Mouse (Mus musculus): Measurements from ENCODE around the gene Maml1.

Maml1 gene

DNA sequence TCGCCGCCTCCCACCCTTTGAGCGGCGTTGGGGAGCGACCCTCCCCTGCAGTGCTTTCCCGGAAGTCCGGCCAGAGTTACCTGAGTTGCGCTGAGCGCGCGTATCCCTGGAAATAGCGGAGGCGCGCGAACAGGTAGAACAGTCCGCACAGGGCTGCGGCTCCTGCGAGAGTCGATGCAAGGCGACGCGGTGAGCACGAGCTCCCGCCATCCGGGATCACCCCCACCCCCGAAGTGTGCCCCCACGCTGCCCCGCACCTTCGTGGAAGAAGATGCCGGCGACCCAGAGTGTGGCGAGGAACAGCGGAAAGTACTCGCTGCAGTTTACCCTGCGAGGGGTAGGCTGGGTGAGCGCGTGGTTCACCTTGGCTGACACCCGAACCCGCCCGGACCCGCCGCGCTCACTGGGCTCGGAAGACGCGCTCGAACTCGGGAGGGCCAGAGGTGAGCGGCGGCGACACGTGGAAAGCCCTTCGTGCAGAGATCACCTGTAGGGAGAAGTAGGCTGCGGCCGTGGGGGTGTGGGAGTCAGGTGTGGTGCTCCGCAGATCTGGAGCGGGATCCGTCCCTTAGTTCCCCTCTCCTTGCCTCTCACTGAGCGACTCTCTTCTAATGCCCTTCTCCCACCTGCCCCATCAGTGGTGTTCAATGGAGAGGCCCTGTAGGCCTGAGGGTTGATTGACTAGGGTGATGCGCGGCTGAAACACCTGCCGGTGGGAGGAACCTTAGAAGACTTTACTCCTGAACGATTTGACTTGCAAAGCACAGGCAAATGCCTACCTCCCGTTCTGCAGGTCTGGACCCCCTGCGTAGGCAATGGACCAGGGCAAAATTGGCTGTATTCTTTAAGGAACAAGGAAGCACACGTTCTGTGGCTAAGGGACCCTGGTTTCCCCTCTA lies 54.9 kb downstream of the Maml1 start:
- ChIA-PET CTCF (interaction anchor here in 1 of 4 experiments (0.6 kb wide), 1 partner anchor 353 kb away, joined by 16 read pairs; no protein-coding TSS in a partner anchor), POLR2A (interaction anchor here in 3 of 4 experiments (0.6 to 6.2 kb wide), 31 partner anchors 7 to 185 kb away, joined by 3 to 70 read pairs (median 6); partner anchors contain the start of genes Mgat4b (in 2 of the 3), Sqstm1 (in 2 of the 3), Canx (in 1 of the 3) and Hnrnph1 (in 1 of the 3))

GRCm38 (mm10) chr11:50236540-50236936 lies 55.6 kb downstream of the Maml1 start:
- CTCF ChIA-PET = interaction anchor here in 1 of 4 experiments (0.6 kb wide), 1 partner anchor 353 kb away, joined by 16 read pairs; no protein-coding TSS in a partner anchor
- POLR2A ChIA-PET = interaction anchor here in 3 of 4 experiments (0.6 to 6.2 kb wide), 17 partner anchors 8 to 185 kb away, joined by 3 to 70 read pairs (median 9); partner anchors contain the start of genes Mgat4b (in 2 of the 3), Sqstm1 (in 2 of the 3), Canx (in 1 of the 3) and Mrnip (in 1 of the 3)

GRCm38 (mm10) chr11:50234606-50235005 lies 57.5 kb downstream of the Maml1 start:
- CTCF ChIA-PET = interaction anchor here (0.5 to 2.2 kb wide), 23 partner anchors 10 to 353 kb away, joined by 3 to 14 read pairs (median 4); partner anchors contain the start of gene Mrnip (in 1 of the 4)

DNA sequence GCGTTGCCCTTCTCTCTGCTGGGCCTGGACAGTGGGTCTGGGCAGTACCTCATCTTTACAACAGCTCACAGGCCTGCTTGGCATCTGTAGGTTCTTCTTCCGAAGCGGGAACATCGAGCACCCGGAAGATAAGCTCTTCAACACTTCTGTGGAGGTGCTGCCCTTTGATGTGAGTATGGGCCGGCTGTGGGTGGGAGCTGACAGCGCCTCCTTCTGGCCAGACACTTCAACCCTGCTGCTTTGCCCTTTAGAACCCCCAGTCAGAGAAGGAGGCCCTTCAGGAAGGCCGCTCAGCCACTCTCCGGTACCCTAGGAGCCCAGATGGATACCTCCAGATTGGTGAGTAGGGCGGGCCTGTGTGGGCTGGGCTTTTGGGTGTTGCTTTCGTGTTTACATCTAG lies 58.1 kb downstream of the Maml1 start:
- ChIA-PET CTCF (interaction anchor here (0.5 to 2.2 kb wide), 30 partner anchors 9 to 814 kb away, joined by 3 to 17 read pairs (median 4); partner anchors contain the start of genes Mrnip (in 1 of the 4) and Olfr1375 (in 1 of the 4)), POLR2A (interaction anchor here in 3 of 4 experiments (0.8 to 6.2 kb wide), 16 partner anchors 9 to 247 kb away, joined by 3 to 70 read pairs (median 3); partner anchors contain the start of genes Mgat4b (in 3 of the 3) and Sqstm1 (in 3 of the 3))

More at GRCm38 (mm10) chr11:50234606-50235005, 57.5 kb downstream of the Maml1 start:
- POLR2A ChIA-PET = interaction anchor here in 3 of 4 experiments (0.6 to 6.2 kb wide), 20 partner anchors 8 to 248 kb away, joined by 3 to 70 read pairs (median 3); partner anchors contain the start of genes Mgat4b (in 3 of the 3) and Sqstm1 (in 3 of the 3)

DNA sequence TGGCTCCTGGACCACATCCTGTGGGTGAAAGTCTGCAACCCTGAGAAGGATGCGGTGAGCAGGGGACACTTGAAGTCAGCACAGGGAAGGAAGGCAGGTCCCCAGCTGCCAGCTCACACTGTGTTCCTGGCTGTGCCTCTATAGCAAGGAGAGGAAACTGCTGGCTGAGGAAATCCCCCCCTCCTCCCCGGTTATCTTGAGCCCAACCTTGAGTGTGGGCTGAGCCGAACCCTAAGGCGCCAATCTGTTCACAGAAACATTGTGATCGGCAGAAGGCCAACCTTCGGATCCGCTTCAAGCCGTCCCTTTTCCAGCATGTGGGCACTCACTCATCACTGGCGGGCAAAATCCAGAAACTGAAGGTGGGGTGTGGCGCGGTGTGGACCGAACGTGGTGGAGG lies 59.1 kb downstream of the Maml1 start:
- POLR2A ChIA-PET = interaction anchor here in 1 of 4 experiments (1.1 to 16.5 kb wide), 4 partner anchors 8 to 144 kb away, joined by 5 to 436 read pairs (median 21); partner anchors contain the start of genes Hnrnph1, Mgat4b and Sqstm1
- CTCF ChIA-PET = interaction anchor here in 1 of 4 experiments (2.3 kb wide), 1 partner anchor 71 kb away, joined by 7 read pairs; no protein-coding TSS in a partner anchor

DNA sequence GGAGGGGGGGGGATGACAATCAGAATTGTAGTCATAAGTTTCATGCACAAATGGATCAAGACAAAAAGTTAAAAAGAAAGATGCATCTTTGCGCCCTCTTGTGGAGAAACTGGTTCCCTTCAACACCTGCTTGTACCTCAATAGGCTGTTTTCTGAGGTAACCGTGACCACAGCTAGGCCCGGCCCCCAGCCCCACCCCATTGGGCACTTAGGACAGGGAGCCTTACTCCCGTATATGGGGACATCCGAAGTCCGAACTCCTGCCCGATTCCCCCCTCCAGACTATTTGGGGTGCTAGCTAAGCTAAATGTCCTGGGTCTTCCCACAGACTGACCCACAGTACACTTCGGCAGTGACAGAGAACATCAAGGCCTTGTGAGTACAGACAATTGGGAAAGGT lies 60.7 kb downstream of the Maml1 start:
- ChIA-PET CTCF (interaction anchor here (0.7 to 2.8 kb wide), 28 partner anchors 11 to 988 kb away, joined by 3 to 12 read pairs (median 5); partner anchors contain the start of genes Mgat4b (in 2 of the 4), Sqstm1 (in 2 of the 4), Maml1 (in 1 of the 4) and Mrnip (in 1 of the 4)), POLR2A (interaction anchor here in 3 of 4 experiments (0.7 to 17.1 kb wide), 20 partner anchors 8 to 146 kb away, joined by 3 to 436 read pairs (median 6); partner anchors contain the start of genes Sqstm1 (in 3 of the 3), Mgat4b (in 2 of the 3), Hnrnph1 (in 1 of the 3) and Mrnip (in 1 of the 3))

DNA sequence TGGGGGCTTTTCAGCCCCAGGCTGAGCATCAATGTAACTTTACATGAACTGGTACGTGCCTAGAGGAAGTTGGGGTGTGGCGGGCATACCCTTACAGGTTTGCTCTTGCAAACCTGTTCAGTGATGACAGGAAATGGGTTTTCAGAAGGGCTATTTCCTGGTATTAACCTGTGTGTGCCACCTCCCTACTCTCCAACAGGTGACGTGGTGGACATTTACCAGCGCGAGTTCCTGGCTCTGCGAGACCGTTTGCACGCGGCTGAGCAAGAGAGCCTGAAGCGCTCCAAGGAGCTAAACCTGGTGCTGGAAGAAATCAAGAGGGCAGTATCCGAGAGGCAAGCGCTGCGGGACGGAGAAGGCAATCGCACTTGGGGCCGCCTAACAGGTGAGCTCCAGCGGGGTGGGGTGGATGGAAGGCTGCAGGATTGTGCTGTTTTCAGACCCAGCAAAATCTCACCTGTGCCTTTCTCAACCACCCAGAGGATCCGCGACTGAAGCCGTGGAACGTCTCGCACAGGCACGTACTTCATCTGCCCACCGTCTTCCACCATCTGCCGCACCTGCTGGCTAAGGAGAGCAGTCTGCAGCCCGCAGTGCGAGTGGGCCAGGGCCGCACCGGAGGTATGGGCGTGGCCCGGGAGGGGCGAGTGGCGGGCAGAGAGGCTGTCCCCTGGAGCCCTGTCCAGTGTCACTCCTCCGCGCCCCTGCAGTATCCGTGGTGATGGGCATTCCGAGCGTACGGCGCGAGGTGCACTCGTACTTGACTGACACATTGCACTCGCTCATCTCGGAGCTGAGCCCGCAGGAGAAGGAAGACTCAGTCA lies 61.4 kb downstream of the Maml1 start:
- ChIA-PET POLR2A (interaction anchor here in 3 of 4 experiments (0.8 to 17.1 kb wide), 16 partner anchors 9 to 147 kb away, joined by 3 to 436 read pairs (median 7); partner anchors contain the start of genes Sqstm1 (in 3 of the 3), Mgat4b (in 2 of the 3), Hnrnph1 (in 1 of the 3) and Mrnip (in 1 of the 3)), CTCF (interaction anchor here (0.6 to 2.8 kb wide), 26 partner anchors 10 to 292 kb away, joined by 3 to 12 read pairs (median 5); partner anchors contain the start of genes Maml1 (in 1 of the 4), Mgat4b (in 1 of the 4), Mrnip (in 1 of the 4) and Sqstm1 (in 1 of the 4))

DNA sequence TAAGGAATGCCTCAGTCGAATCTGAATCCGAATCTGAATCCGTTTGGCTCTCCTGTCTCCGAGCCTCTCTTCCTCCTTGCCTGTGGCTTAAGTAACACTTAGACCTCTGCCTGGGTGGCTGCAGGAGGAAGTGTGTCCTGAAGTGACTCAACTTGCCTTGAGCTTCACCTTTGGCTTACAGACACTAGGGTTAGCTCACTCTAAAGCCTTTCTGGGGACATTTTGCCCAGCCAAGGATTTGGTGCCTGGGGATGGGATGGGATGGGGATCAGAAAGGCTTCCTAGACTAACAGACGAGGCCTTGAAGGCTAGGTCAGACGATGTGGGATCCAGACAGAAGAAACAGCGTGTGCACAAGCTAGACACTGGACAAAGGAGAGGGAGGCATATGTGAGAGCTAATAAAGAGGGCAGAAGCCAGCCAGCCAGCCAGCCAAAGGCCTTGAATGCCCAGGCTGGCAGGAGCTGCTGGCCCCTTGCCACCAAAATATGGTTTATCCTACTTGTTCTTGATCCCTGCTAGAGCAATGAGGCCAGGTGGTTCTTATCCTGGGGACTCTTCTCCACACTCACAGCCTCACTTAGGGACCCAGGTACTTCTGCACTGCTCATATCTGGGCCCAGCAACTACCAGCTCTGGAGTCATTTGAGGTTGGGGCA lies 62.7 kb downstream of the Maml1 start:
- POLR2A ChIA-PET = interaction anchor here in 2 of 4 experiments (0.6 to 17.1 kb wide), 17 partner anchors 8 to 188 kb away, joined by 3 to 436 read pairs (median 4); partner anchors contain the start of genes Mgat4b (in 2 of the 2) and Sqstm1 (in 2 of the 2)
- CTCF ChIA-PET = interaction anchor here in 2 of 4 experiments (0.6 to 2.8 kb wide), 2 partner anchors 15 to 98 kb away, joined by 3 to 8 read pairs; partner anchors contain the start of gene Tbc1d9b (in 1 of the 2)

DNA sequence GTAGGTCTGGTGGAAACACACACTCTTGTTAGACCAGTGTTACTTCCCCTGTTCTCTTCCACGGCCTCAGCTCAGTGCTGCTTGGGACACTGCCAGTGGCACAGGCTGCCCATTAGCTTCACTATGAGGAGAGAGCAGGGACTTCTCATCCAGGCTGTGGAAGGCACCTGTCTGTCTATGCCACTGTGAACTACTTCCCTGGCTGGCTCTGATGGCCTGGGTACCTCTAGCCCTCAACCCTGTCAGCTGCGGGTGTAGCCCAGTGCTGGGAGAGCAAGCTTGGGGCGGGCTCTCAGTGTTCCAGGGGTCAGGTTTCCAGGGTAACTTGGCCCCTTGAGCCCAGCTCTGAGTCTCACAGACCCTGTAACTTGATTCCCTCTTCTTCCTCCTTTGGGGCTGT lies 63.3 kb downstream of the Maml1 start:
- ChIA-PET CTCF (interaction anchor here in 1 of 4 experiments (0.6 kb wide), 1 partner anchor 14 kb away, joined by 3 read pairs; no protein-coding TSS in a partner anchor), POLR2A (interaction anchor here in 2 of 4 experiments (0.6 to 17.1 kb wide), 19 partner anchors 8 to 149 kb away, joined by 3 to 436 read pairs (median 4); partner anchors contain the start of genes Mgat4b (in 2 of the 2) and Sqstm1 (in 2 of the 2))

DNA sequence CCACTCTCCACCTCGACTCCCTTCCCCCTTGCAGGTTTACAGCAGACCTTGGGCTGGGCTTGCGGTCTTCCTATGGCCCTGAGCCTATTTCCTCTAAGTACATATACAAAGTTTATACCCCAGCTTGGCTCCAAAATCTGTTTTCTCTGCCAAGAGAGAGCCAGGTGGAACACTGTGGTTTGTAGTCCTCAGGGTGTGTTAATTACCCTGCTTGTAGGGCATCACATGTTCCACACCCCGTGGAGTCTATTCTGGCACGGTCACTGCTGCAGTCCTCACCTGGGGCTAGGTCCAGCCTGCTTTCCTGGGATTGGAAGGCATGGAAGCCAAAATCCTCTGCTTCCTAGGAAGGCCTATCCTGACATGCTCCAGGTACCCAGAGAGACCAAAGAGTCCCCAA lies 64.4 kb downstream of the Maml1 start:
- POLR2A ChIA-PET = interaction anchor here in 3 of 4 experiments (0.7 to 17.1 kb wide), 13 partner anchors 7 to 150 kb away, joined by 3 to 436 read pairs (median 6); partner anchors contain the start of genes Mgat4b (in 3 of the 3), Sqstm1 (in 3 of the 3) and Maml1 (in 1 of the 3)
- CTCF ChIA-PET = interaction anchor here in 2 of 4 experiments (1.1 to 1.9 kb wide), 2 partner anchors 11 to 53 kb away, joined by 3 to 12 read pairs; partner anchors contain the start of gene Mrnip (in 1 of the 2)

- ChIA-PET POLR2A (interaction anchor here in 3 of 4 experiments (0.7 to 17.1 kb wide), 20 partner anchors 8 to 144 kb away, joined by 3 to 436 read pairs (median 6); partner anchors contain the start of genes Mgat4b (in 3 of the 3), Sqstm1 (in 3 of the 3) and Maml1 (in 2 of the 3)), CTCF (interaction anchor here in 2 of 4 experiments (1.1 to 1.9 kb wide), 2 partner anchors 10 to 53 kb away, joined by 3 to 12 read pairs; partner anchors contain the start of gene Mrnip (in 1 of the 2))
These were observed 64.9 kb downstream of the Maml1 start for GRCm38 (mm10) chr11:50227226-50227625.

DNA sequence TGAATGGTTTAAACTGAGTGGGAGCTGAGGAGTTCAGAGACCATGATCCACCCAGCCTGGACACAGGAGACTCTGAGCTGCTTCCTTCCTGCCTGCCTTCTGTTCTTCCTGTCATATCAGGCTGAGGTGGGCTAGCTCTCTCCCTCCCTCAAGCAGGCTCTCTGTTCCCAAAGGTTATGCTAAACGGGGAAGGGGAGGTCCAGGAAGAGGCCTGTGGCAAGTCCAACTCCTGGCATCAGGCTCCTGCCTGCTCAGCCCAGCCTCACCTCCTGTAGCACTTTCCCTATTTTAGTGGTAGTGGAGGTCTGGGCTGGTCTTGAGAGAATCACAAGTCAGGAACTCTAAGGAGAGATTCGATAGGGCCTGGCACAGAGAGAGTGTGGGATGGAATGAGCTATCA lies 65.7 kb downstream of the Maml1 start:
- ChIA-PET POLR2A (interaction anchor here in 3 of 4 experiments (0.5 to 17.1 kb wide), 36 partner anchors 8 to 241 kb away, joined by 3 to 436 read pairs (median 4); partner anchors contain the start of genes Maml1 (in 3 of the 3), Mgat4b (in 3 of the 3), Sqstm1 (in 3 of the 3) and Mrnip (in 2 of the 3)), CTCF (interaction anchor here (0.6 to 2.0 kb wide), 7 partner anchors 10 to 271 kb away, joined by 3 to 12 read pairs (median 4); no protein-coding TSS in a partner anchor)

- CTCF ChIA-PET = interaction anchor here (0.6 to 3.1 kb wide), 17 partner anchors 8 to 270 kb away, joined by 3 to 14 read pairs (median 5); partner anchors contain the start of genes Mgat4b (in 2 of the 4), Sqstm1 (in 2 of the 4) and Tbc1d9b (in 1 of the 4)
- POLR2A ChIA-PET = interaction anchor here (0.5 to 19.1 kb wide), 57 partner anchors 8 to 240 kb away, joined by 3 to 742 read pairs (median 5); partner anchors contain the start of genes Maml1 (in 3 of the 4), Mgat4b (in 3 of the 4), Sqstm1 (in 3 of the 4) and Canx (in 2 of the 4)
These were observed 66.3 kb downstream of the Maml1 start for GRCm38 (mm10) chr11:50225611-50226378.
